Mouse (Mus musculus) forebrain, embryonic 16.5 days (tissue): ENCODE measurements at regions not wholly inside any gene's neighbourhood (a gene's known extent, or its start where the extent isn't known, plus 50 kb on each side); places are given as distances from the start of the nearest gene placed in this dataset.

ENCODE experiments used
- ATAC-seq: fragments of 200-750 bp; cut with Nextera tagmentation; 2 replicates; pipeline ENCODE4 v1.8.0; 2017; ENCODE audit warnings: mild to moderate bottlenecking, moderate library complexity
- H3K27ac ChIP-seq: fragments of 300-500 bp; sonication (generic); 2 replicates; pipeline ENCODE4 v1.5.1; 2014; ENCODE audit warnings: low read length, control low read depth
- H3K27me3 ChIP-seq: fragments of 300-500 bp; sonication (generic); replicated peaks from 2 replicates; pipeline ENCODE4 v1.6.1; 2014; ENCODE audit warnings: low read length; ENCODE audit not compliant: control insufficient read depth, insufficient read depth
- H3K36me3 ChIP-seq: fragments of 300-500 bp; sonication (generic); 2 replicates; pipeline ENCODE4 v1.6.1; 2014; ENCODE audit not compliant: control insufficient read depth, insufficient read depth
- H3K4me1 ChIP-seq: fragments of 300-500 bp; sonication (generic); replicated peaks from 2 replicates; pipeline ENCODE4 v1.6.1; 2014; ENCODE audit warnings: low read length; ENCODE audit not compliant: control insufficient read depth, insufficient read depth
- H3K4me2 ChIP-seq: fragments of 300-500 bp; sonication (generic); 2 replicates; pipeline ENCODE4 v1.6.1; 2014; ENCODE audit warnings: mild to moderate bottlenecking, low read length, control low read depth
- H3K4me3 ChIP-seq: fragments of 300-500 bp; sonication (generic); replicated peaks from 2 replicates; pipeline ENCODE4 v1.5.1; 2014; ENCODE audit warnings: mild to moderate bottlenecking, low read length, control low read depth
- H3K9ac ChIP-seq: fragments of 300-500 bp; sonication (generic); replicated peaks from 2 replicates; pipeline ENCODE4 v1.6.1; 2014; ENCODE audit warnings: low read depth, low read length, control low read depth
- H3K9me3 ChIP-seq: fragments of 300-500 bp; sonication (generic); 2 replicates; pipeline ENCODE4 v1.6.1; 2016; ENCODE audit warnings: low read length; ENCODE audit not compliant: control insufficient read depth
- WGBS: fragments of 180-500 bp; shearing (Covaris S2); extraction: QIAGEN DNeasy Blood & Tissue Kit; methylation state at CpG from one replicate; pipeline ENCODE4 v1.1.7; 2014; 5-methylcytosine and 5-hydroxymethylcytosine counted together

- Histone ChIP-seq H3K9me3 (no peaks in the 10 kb centered on the region), H3K4me1 (no peaks in the 10 kb centered on the region), H3K27ac (no peak overlapping the region), H3K9ac (no peak overlapping the region), H3K4me2 (no peak overlapping the region), H3K4me3 (no peak overlapping the region), H3K36me3 (no peaks in the 10 kb centered on the region), H3K27me3 (no peaks in the 10 kb centered on the region)
- WGBS = 70% methylated on average over 5 of the region's 5 CpGs
- no peak for ATAC-seq
These were observed 251.8 kb downstream of the Gm826 start for GRCm38 (mm10) chr2:160082106-160082653.

GRCm38 (mm10) chr2:160075694-160076093, 258.3 kb downstream of the Gm826 start:
- no peaks in the 10 kb centered on the region for H3K27me3 ChIP-seq
- H3K9ac ChIP-seq = no peak overlapping the region
- no peaks in the 10 kb centered on the region for H3K4me1 ChIP-seq
- no peak for ATAC-seq
- no peak overlapping the region for H3K27ac ChIP-seq
- H3K36me3 ChIP-seq = no peaks in the 10 kb centered on the region
- no peak overlapping the region for H3K4me2 ChIP-seq
- no peak overlapping the region for H3K4me3 ChIP-seq
- no peaks in the 10 kb centered on the region for H3K9me3 ChIP-seq
- WGBS = 52% methylated on average over 3 of the region's 3 CpGs

GRCm38 (mm10) chr2:160070441-160070840, 263.5 kb downstream of the Gm826 start:
- H3K4me1 ChIP-seq = peaks cover 3% of the 10 kb centered on the region
- no peak for ATAC-seq
- no peaks in the 10 kb centered on the region for H3K27me3 ChIP-seq
- WGBS = 99% methylated on average over 2 of the region's 2 CpGs
- no peak overlapping the region for H3K4me3 ChIP-seq
- no peak overlapping the region for H3K4me2 ChIP-seq
- no peak overlapping the region for H3K27ac ChIP-seq
- H3K36me3 ChIP-seq = no peaks in the 10 kb centered on the region
- H3K9me3 ChIP-seq = no peaks in the 10 kb centered on the region
- H3K9ac ChIP-seq = no peak overlapping the region

- H3K27ac ChIP-seq = no peak overlapping the region
- ATAC-seq = no peak
- WGBS = 79% methylated on average over 4 of the region's 4 CpGs
These were observed 265.2 kb downstream of the Gm826 start for GRCm38 (mm10) chr2:160068772-160069171.

GRCm38 (mm10) chr2:160067904-160068303, 266.1 kb downstream of the Gm826 start:
- WGBS = 67% methylated on average over 9 of the region's 9 CpGs
- H3K36me3 ChIP-seq = no peaks in the 10 kb centered on the region
- no peaks in the 10 kb centered on the region for H3K27me3 ChIP-seq
- no peak overlapping the region for H3K4me2 ChIP-seq
- H3K4me3 ChIP-seq = no peak overlapping the region
- peaks cover 3% of the 10 kb centered on the region for H3K4me1 ChIP-seq
- no peak overlapping the region for H3K9ac ChIP-seq
- H3K9me3 ChIP-seq = no peaks in the 10 kb centered on the region
- ATAC-seq = no peak
- H3K27ac ChIP-seq = no peak overlapping the region

More at GRCm38 (mm10) chr2:160068772-160069171, 265.2 kb downstream of the Gm826 start:
- Histone ChIP-seq H3K36me3 (no peaks in the 10 kb centered on the region), H3K4me3 (no peak overlapping the region), H3K27me3 (no peaks in the 10 kb centered on the region), H3K4me1 (peaks cover 3% of the 10 kb centered on the region), H3K9ac (no peak overlapping the region), H3K9me3 (no peaks in the 10 kb centered on the region), H3K4me2 (no peak overlapping the region)

- H3K36me3 ChIP-seq = no peaks in the 10 kb centered on the region
- no peak for ATAC-seq
- H3K9me3 ChIP-seq = no peaks in the 10 kb centered on the region
- no peak overlapping the region for H3K4me2 ChIP-seq
- 11% methylated on average over 6 of the region's 6 CpGs for WGBS
- no peak overlapping the region for H3K4me3 ChIP-seq
- no peaks in the 10 kb centered on the region for H3K27me3 ChIP-seq
- H3K27ac ChIP-seq = no peak overlapping the region
- peaks cover 3% of the 10 kb centered on the region for H3K4me1 ChIP-seq
- no peak overlapping the region for H3K9ac ChIP-seq
These were observed 267.3 kb downstream of the Gm826 start for GRCm38 (mm10) chr2:160066491-160067303.

GRCm38 (mm10) chr2:160062148-160062937, 271.6 kb downstream of the Gm826 start:
- Histone ChIP-seq H3K36me3 (no peaks in the 10 kb centered on the region), H3K4me1 (peaks cover 4% of the 10 kb centered on the region), H3K4me2 (no peak overlapping the region), H3K27ac (no peak overlapping the region), H3K9ac (no peak overlapping the region), H3K9me3 (no peaks in the 10 kb centered on the region), H3K27me3 (no peaks in the 10 kb centered on the region), H3K4me3 (no peak overlapping the region)
- ATAC-seq = no peak
- WGBS = 55% methylated on average over 4 of the region's 4 CpGs

GRCm38 (mm10) chr2:160060091-160060490, 273.9 kb downstream of the Gm826 start:
- no peaks in the 10 kb centered on the region for H3K36me3 ChIP-seq
- no peaks in the 10 kb centered on the region for H3K9me3 ChIP-seq
- peaks cover 2% of the 10 kb centered on the region; the same call in 1 of the 2 replicates for H3K4me1 ChIP-seq
- H3K9ac ChIP-seq = no peak overlapping the region
- ATAC-seq = no peak
- H3K27me3 ChIP-seq = no peaks in the 10 kb centered on the region
- H3K27ac ChIP-seq = no peak overlapping the region
- H3K4me2 ChIP-seq = no peak overlapping the region
- WGBS = 85% methylated on average over 5 of the region's 5 CpGs
- H3K4me3 ChIP-seq = no peak overlapping the region

- no peak for ATAC-seq
- no peaks in the 10 kb centered on the region for H3K27me3 ChIP-seq
These were observed 276.8 kb downstream of the Gm826 start for GRCm38 (mm10) chr2:160057211-160057610.

More at GRCm38 (mm10) chr2:160057211-160057610, 276.8 kb downstream of the Gm826 start:
- Histone ChIP-seq H3K4me2 (no peak overlapping the region), H3K4me3 (no peak overlapping the region), H3K27ac (no peak overlapping the region), H3K9me3 (no peaks in the 10 kb centered on the region), H3K9ac (no peak overlapping the region), H3K4me1 (peaks cover 2% of the 10 kb centered on the region; the same call in 1 of the 2 replicates), H3K36me3 (no peaks in the 10 kb centered on the region)
- 46% methylated on average over 6 of the region's 6 CpGs for WGBS
